Mouse (Mus musculus): ENCODE results near the gene Tmem170.

GRCm38 (mm10) chr8:111920971-111921370, 44.4 kb upstream of the Tmem170 start:
- no peak for TF ChIP-seq FOSL1 (IDR thresholded peaks at IDR 0.05; ENCODE audit: insufficient read depth, low read length, poor library complexity, severe bottlenecking)
- TF ChIP-seq USF1 (IDR thresholded peaks at IDR 0.05; ENCODE audit: low read depth), result no peak
- TF ChIP-seq CTCF (IDR thresholded peaks at IDR 0.05; ENCODE audit: control insufficient read depth, insufficient read depth, insufficient read length), result no peak
- TF ChIP-seq MYOD1 (IDR thresholded peaks at IDR 0.05; ENCODE audit: control insufficient read depth, insufficient read length, low read depth), result no peak
